10 mouse cellular contexts compared by ENCODE assay signal in the genomic region with DNA sequence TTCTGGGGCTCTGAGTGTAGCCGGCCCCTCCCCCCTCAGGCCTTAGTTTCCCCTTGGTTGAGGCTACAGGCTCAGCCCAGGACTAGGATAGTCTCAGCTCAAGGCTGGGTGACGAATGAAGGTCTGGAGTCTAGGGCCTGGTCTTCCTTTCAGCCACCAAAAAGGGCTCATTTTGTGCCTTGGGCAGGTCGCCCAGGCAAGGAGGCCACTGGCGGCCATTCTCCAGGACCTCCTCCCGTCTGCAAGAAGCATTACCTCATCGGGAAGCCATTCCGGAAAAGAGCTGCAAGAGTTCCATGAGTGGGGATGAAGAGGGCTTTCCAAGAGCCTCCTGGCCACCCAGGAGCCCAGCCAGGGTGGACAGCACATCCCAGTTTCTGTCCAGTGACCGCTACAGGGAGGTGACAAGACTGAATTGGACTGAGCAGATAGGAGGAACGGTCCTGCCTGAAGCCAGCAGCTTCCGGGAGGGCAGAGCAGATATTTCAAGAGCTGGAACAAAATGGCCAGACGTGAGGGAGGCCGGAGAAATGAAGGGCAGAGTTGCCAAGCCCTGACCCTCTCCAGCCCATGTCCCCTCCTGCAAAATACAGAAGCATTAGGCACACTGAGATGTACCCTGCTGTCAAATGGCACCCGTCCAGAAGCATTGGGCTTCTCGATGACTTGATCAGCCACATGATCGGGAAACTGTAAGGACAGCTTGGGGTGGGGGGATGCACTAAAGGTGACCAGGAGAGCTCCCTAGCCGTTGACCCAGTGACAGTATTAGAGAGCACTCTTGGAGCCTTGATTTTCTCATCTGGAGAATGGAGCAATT. TPM values are rescaled to one million over a fixed set of nuclear protein-coding genes. Genes with fewer than 3 reads are reported as not detected.
DNase-seq lines count a peak whose midpoint lies in the region; ATAC-seq lines count a peak whose summit lies in the region.
"Had no signal": no experiment of that assay in that cellular context is flagged by ENCODE, and none has a peak within 500 bp of the region (broad histone marks: within the 10 kb centered on the region; RNA-seq: fewer than 3 reads in every experiment).

No protein-coding gene starts in this region.

- 0 out of 2 replicates have a peak overlapping the region, but pooled peaks have one; percentile 12 for H3K27ac ChIP-seq in limb, embryonic 11.5 days (replicated peaks; ENCODE audit: low read depth, low read length)
- no peak overlapping the region for H3K27ac ChIP-seq in limb, embryonic 10.5 days
- H3K27ac ChIP-seq in heart, embryonic 12.5 days (ENCODE audit: poor library complexity, severe bottlenecking), result peak overlapping the region; percentile 70
- H3K27ac ChIP-seq in neural tube, embryonic 13.5 days (replicated peaks), result peak overlapping the region; percentile 93

- H3K9ac ChIP-seq in limb, embryonic 11.5 days (ENCODE audit: low read length), result no peak overlapping the region
- H3K9ac ChIP-seq in heart, embryonic 12.5 days, result no peak overlapping the region
- H3K9ac ChIP-seq in neural tube, embryonic 13.5 days, result peak overlapping the region; percentile 38; the same call in 1 of the 2 replicates

- WGBS in limb, embryonic 11.5 days, result 83% methylated on average over 16 of the region's 16 CpGs
- 81% methylated on average over 16 of the region's 16 CpGs for WGBS in limb, embryonic 10.5 days
- WGBS in heart, embryonic 12.5 days, result 62% methylated on average over 16 of the region's 16 CpGs
- 76% methylated on average over 16 of the region's 16 CpGs for WGBS in neural tube, embryonic 13.5 days

- H3K9me3 ChIP-seq in limb, embryonic 11.5 days (ENCODE audit: control insufficient read depth, low read length), result no peaks in the 10 kb centered on the region
- H3K9me3 ChIP-seq in limb, embryonic 10.5 days (replicated peaks), result no peaks in the 10 kb centered on the region
- peaks cover 6% of the 10 kb centered on the region; the same call in 1 of the 2 replicates for H3K9me3 ChIP-seq in heart, embryonic 12.5 days (replicated peaks)
- no peaks in the 10 kb centered on the region for H3K9me3 ChIP-seq in neural tube, embryonic 13.5 days

- no peak overlapping the region for H3K4me2 ChIP-seq in limb, embryonic 11.5 days (ENCODE audit: low read depth, severe bottlenecking)
- H3K4me2 ChIP-seq in heart, embryonic 12.5 days, result no peak overlapping the region
- H3K4me2 ChIP-seq in neural tube, embryonic 13.5 days, result no peak overlapping the region

- DNase-seq in limb, embryonic 11.5 days (ENCODE audit: low spot score), result no peak
- no peak for DNase-seq in limb, embryonic 10.5 days (ENCODE audit: low spot score)
- peak; percentile 72 to 77 for DNase-seq in cerebellum, postnatal 14 days
- peak; percentile 64 for DNase-seq in kidney, postnatal 14 days
- DNase-seq in right cerebral cortex, postnatal 4 days, result no peak

- no peak overlapping the region for H3K4me3 ChIP-seq in limb, embryonic 11.5 days (ENCODE audit: low read depth, low read length)
- no peak overlapping the region for H3K4me3 ChIP-seq in limb, embryonic 10.5 days
- no peak overlapping the region for H3K4me3 ChIP-seq in heart, embryonic 12.5 days
- no peak overlapping the region for H3K4me3 ChIP-seq in neural tube, embryonic 13.5 days

- H3K4me1 ChIP-seq in limb, embryonic 11.5 days (ENCODE audit: control insufficient read depth, insufficient read depth, low read length), result peaks cover 3% of the 10 kb centered on the region
- H3K4me1 ChIP-seq in limb, embryonic 10.5 days, result peaks cover 17% of the 10 kb centered on the region
- peaks cover 25% of the 10 kb centered on the region for H3K4me1 ChIP-seq in heart, embryonic 12.5 days (replicated peaks)
- H3K4me1 ChIP-seq in neural tube, embryonic 13.5 days (replicated peaks), result peaks cover 58% of the 10 kb centered on the region

- H3K27me3 ChIP-seq in limb, embryonic 11.5 days (ENCODE audit: control insufficient read depth, insufficient read depth, low read length), result peaks cover 18% of the 10 kb centered on the region
- peaks cover 43% of the 10 kb centered on the region for H3K27me3 ChIP-seq in limb, embryonic 10.5 days (ENCODE audit: low read depth, poor library complexity, severe bottlenecking)
- H3K27me3 ChIP-seq in heart, embryonic 12.5 days (replicated peaks), result peaks cover 37% of the 10 kb centered on the region
- H3K27me3 ChIP-seq in neural tube, embryonic 13.5 days, result peaks cover 19% of the 10 kb centered on the region

- ATAC-seq in limb, embryonic 11.5 days (ENCODE audit: insufficient number of reproducible peaks, low FRiP score, low TSS enrichment, low read depth), result no peak
- ATAC-seq in heart, embryonic 12.5 days (ENCODE audit: insufficient number of reproducible peaks, low FRiP score), result no peak
- ATAC-seq in neural tube, embryonic 13.5 days (ENCODE audit: low read depth), result no peak
- no peak for ATAC-seq in megakaryocyte, adult 5-6 weeks (ENCODE audit: poor library complexity, severe bottlenecking)

- H3K36me3 ChIP-seq in limb, embryonic 11.5 days (ENCODE audit: control insufficient read depth, insufficient read depth, low read length), result no peaks in the 10 kb centered on the region
- no peaks in the 10 kb centered on the region for H3K36me3 ChIP-seq in limb, embryonic 10.5 days
- no peaks in the 10 kb centered on the region for H3K36me3 ChIP-seq in heart, embryonic 12.5 days
- H3K36me3 ChIP-seq in neural tube, embryonic 13.5 days, result no peaks in the 10 kb centered on the region

RNA-seq across cellular contexts. Expression of gene Wnt7b, which starts 29.6 kb away (rescaled TPM):
- polyA plus RNA-seq in limb, embryonic 11.5 days (2014; fragmentation: Nextera tagmentation; extraction: Ambion mirVana), result 13.4 and 19.1 TPM in 2 replicates
- polyA plus RNA-seq in limb, embryonic 10.5 days (2016; fragmentation: Nextera tagmentation; extraction: Ambion mirVana), result 10.9 and 17.1 TPM in 2 replicates
- 1.3 and 1.5 TPM in 2 replicates for polyA plus RNA-seq in heart, embryonic 12.5 days (2016; fragmentation: Nextera tagmentation; extraction: Ambion mirVana)
- polyA plus RNA-seq in neural tube, embryonic 13.5 days (2015; fragmentation: Nextera tagmentation; extraction: Ambion mirVana), result 34.2 and 37.7 TPM in 2 replicates
- not detected in 2 replicates for total RNA-seq in megakaryocyte, adult 5-6 weeks (2015)
- total RNA-seq in megakaryocyte, adult 5-6 weeks (2017), result not detected in 2 replicates
- total RNA-seq: hematopoietic stem cell, adult 5-6 weeks; neutrophil, adult 5-6 weeks had no signal

Comparison
In these comparisons a context has a peak if more than half of its experiments do, and no peak if none do; other contexts are left out.
1. DNase-seq: peak in cerebellum, postnatal 14 days (2 of 2) and kidney, postnatal 14 days (single experiment); none in limb, embryonic 11.5 days (single experiment), limb, embryonic 10.5 days (single experiment) and right cerebral cortex, postnatal 4 days (single experiment).